Comparison of ENCODE assay signal across 12 mouse cellular contexts in genomic region chr9:77481380-77481779, GRCm38 (mm10).
A peak's percentile ranks its signal among the peaks of the same experiment; 100 is the strongest.
DNase-seq lines count a peak whose midpoint lies in the region; ATAC-seq and TF ChIP-seq lines count a peak whose summit lies in the region.
"Had no signal": no experiment of that assay in that cellular context is flagged by ENCODE, and none has a peak within 500 bp of the region (broad histone marks: within the 10 kb centered on the region; RNA-seq: fewer than 3 reads in every experiment).

No protein-coding gene starts in this region.

- no peak overlapping the region for H3K4me2 ChIP-seq in embryonic facial prominence, embryonic 11.5 days (ENCODE audit: low read depth, low read length)
- no peak overlapping the region for H3K4me2 ChIP-seq in hindbrain, embryonic 13.5 days
- H3K4me2 ChIP-seq in midbrain, postnatal 0 days (ENCODE audit: low read depth, low read length, poor library complexity, severe bottlenecking), result no peak overlapping the region

- no peaks in the 10 kb centered on the region for H3K36me3 ChIP-seq in embryonic facial prominence, embryonic 11.5 days (replicated peaks; ENCODE audit: control insufficient read depth, insufficient read depth, low read depth, low read length)
- no peaks in the 10 kb centered on the region for H3K36me3 ChIP-seq in embryonic facial prominence, embryonic 10.5 days (replicated peaks)
- no peaks in the 10 kb centered on the region for H3K36me3 ChIP-seq in ES-Bruce4 (ENCODE audit: control insufficient read depth, insufficient read depth, low read length, poor library complexity, severe bottlenecking)
- H3K36me3 ChIP-seq in hindbrain, embryonic 13.5 days, result no peaks in the 10 kb centered on the region
- no peaks in the 10 kb centered on the region for H3K36me3 ChIP-seq in midbrain, postnatal 0 days (ENCODE audit: insufficient read depth, low read length)

- H3K9me3 ChIP-seq in embryonic facial prominence, embryonic 11.5 days (replicated peaks; ENCODE audit: control insufficient read depth, low read length), result no peaks in the 10 kb centered on the region
- no peaks in the 10 kb centered on the region for H3K9me3 ChIP-seq in embryonic facial prominence, embryonic 10.5 days
- no peaks in the 10 kb centered on the region for H3K9me3 ChIP-seq in ES-Bruce4 (replicated peaks; ENCODE audit: control insufficient read depth, insufficient read depth, low read length, poor library complexity, severe bottlenecking)
- H3K9me3 ChIP-seq in hindbrain, embryonic 13.5 days, result no peaks in the 10 kb centered on the region
- H3K9me3 ChIP-seq in midbrain, postnatal 0 days (ENCODE audit: low read length), result no peaks in the 10 kb centered on the region

- TF ChIP-seq POLR2A in ES-Bruce4 (IDR thresholded peaks at IDR 0.05; ENCODE audit: insufficient read depth, low read length), result no peak
- no peak for TF ChIP-seq POLR2A in embryonic fibroblast, embryonic 13.5 days (IDR thresholded peaks at IDR 0.05; ENCODE audit: low read depth, low read length)

- no peak for TF ChIP-seq EP300 in ES-Bruce4 (IDR thresholded peaks at IDR 0.05; ENCODE audit: insufficient read depth, low read depth, low read length)

- no peak overlapping the region for H3K4me3 ChIP-seq in embryonic facial prominence, embryonic 11.5 days (ENCODE audit: low read depth, low read length)
- H3K4me3 ChIP-seq in embryonic facial prominence, embryonic 10.5 days, result no peak overlapping the region
- no peak overlapping the region for H3K4me3 ChIP-seq in ES-Bruce4 (ENCODE audit: low read depth, low read length)
- no peak overlapping the region for H3K4me3 ChIP-seq in embryonic fibroblast, embryonic 13.5 days (ENCODE audit: insufficient read depth, low read length)
- no peak overlapping the region for H3K4me3 ChIP-seq in hindbrain, embryonic 13.5 days
- H3K4me3 ChIP-seq in midbrain, postnatal 0 days (ENCODE audit: low read depth, low read length), result no peak overlapping the region

- H3K27ac ChIP-seq in embryonic facial prominence, embryonic 11.5 days (replicated peaks; ENCODE audit: low read depth, low read length), result peak overlapping the region; percentile 41; the same call in 1 of the 2 replicates
- H3K27ac ChIP-seq in embryonic facial prominence, embryonic 10.5 days (replicated peaks), result no peak overlapping the region; the same call in 1 of the 2 replicates
- peak overlapping the region; percentile 15 for H3K27ac ChIP-seq in ES-Bruce4 (ENCODE audit: insufficient read depth, low read length)
- peak overlapping the region; percentile 47 for H3K27ac ChIP-seq in embryonic fibroblast, embryonic 13.5 days (ENCODE audit: insufficient read depth, low read length)
- peak overlapping the region; percentile 36 for H3K27ac ChIP-seq in hindbrain, embryonic 13.5 days
- no peak overlapping the region; the same call in 1 of the 2 replicates for H3K27ac ChIP-seq in midbrain, postnatal 0 days (ENCODE audit: low read depth, low read length)

- no peak overlapping the region for H3K9ac ChIP-seq in embryonic facial prominence, embryonic 11.5 days (replicated peaks; ENCODE audit: low read length)
- H3K9ac ChIP-seq in ES-Bruce4 (ENCODE audit: low read depth, poor library complexity, severe bottlenecking), result no peak overlapping the region
- H3K9ac ChIP-seq in hindbrain, embryonic 13.5 days, result 0 out of 2 replicates have a peak overlapping the region, but pooled peaks have one; percentile 24
- no peak overlapping the region for H3K9ac ChIP-seq in midbrain, postnatal 0 days (replicated peaks; ENCODE audit: low read length, poor library complexity, severe bottlenecking)

- TF ChIP-seq CTCF in ES-Bruce4 (IDR thresholded peaks at IDR 0.05; ENCODE audit: low read depth, low read length), result no peak
- no peak for TF ChIP-seq CTCF in embryonic fibroblast, embryonic 13.5 days (IDR thresholded peaks at IDR 0.05; ENCODE audit: borderline replicate concordance, insufficient read depth, low read length)
- no peak for TF ChIP-seq CTCF in midbrain, postnatal 0 days (IDR thresholded peaks at IDR 0.05)

- H3K27me3 ChIP-seq in embryonic facial prominence, embryonic 11.5 days (ENCODE audit: control insufficient read depth, insufficient read depth, low read length), result no peaks in the 10 kb centered on the region
- H3K27me3 ChIP-seq in embryonic facial prominence, embryonic 10.5 days (replicated peaks; ENCODE audit: low read depth, poor library complexity, severe bottlenecking), result no peaks in the 10 kb centered on the region
- H3K27me3 ChIP-seq in ES-Bruce4 (ENCODE audit: control insufficient read depth, insufficient read depth, low read length, poor library complexity, severe bottlenecking), result no peaks in the 10 kb centered on the region
- no peaks in the 10 kb centered on the region for H3K27me3 ChIP-seq in hindbrain, embryonic 13.5 days
- no peaks in the 10 kb centered on the region for H3K27me3 ChIP-seq in midbrain, postnatal 0 days (ENCODE audit: insufficient read depth, low read length)
- H3K27me3 ChIP-seq: Patski had no signal

- no peak for ATAC-seq in embryonic facial prominence, embryonic 11.5 days (replicated peaks; ENCODE audit: insufficient number of reproducible peaks, low FRiP score, low TSS enrichment, low read depth)
- ATAC-seq in hindbrain, embryonic 13.5 days (ENCODE audit: low FRiP score), result no peak
- no peak for ATAC-seq in midbrain, postnatal 0 days (ENCODE audit: low FRiP score)
- ATAC-seq: Patski had no signal

- no peak for DNase-seq in embryonic facial prominence, embryonic 11.5 days (ENCODE audit: low spot score)
- DNase-seq in embryonic facial prominence, embryonic 10.5 days (ENCODE audit: low spot score), result no peak
- DNase-seq in midbrain, postnatal 0 days (ENCODE audit: low spot score), result no peak
- no peak for DNase-seq in urinary bladder, postnatal 4 days (ENCODE audit: low spot score in 2 of 2)
- no peak for DNase-seq in lung, postnatal 25 days (ENCODE audit: low spot score)
- DNase-seq: cerebellum, adult 11-12 months; kidney, adult 11 months; lung, postnatal 14 days had no signal

- H3K4me1 ChIP-seq in embryonic facial prominence, embryonic 11.5 days (ENCODE audit: control insufficient read depth, insufficient read depth, low read length), result no peaks in the 10 kb centered on the region; the same call in none of the 2 replicates
- peaks cover 65% of the 10 kb centered on the region for H3K4me1 ChIP-seq in embryonic facial prominence, embryonic 10.5 days
- H3K4me1 ChIP-seq in ES-Bruce4 (ENCODE audit: control insufficient read depth, insufficient read depth, low read length), result peaks cover 7% of the 10 kb centered on the region
- peaks cover 9% of the 10 kb centered on the region for H3K4me1 ChIP-seq in embryonic fibroblast, embryonic 13.5 days (ENCODE audit: control insufficient read depth, insufficient read depth, low read length)
- H3K4me1 ChIP-seq in hindbrain, embryonic 13.5 days (replicated peaks), result peaks cover 45% of the 10 kb centered on the region
- no peaks in the 10 kb centered on the region; the same call in 1 of the 2 replicates for H3K4me1 ChIP-seq in midbrain, postnatal 0 days (ENCODE audit: insufficient read depth, low read length)

- 54% methylated on average over 7 of the region's 7 CpGs for WGBS in embryonic facial prominence, embryonic 11.5 days
- 54% methylated on average over 7 of the region's 7 CpGs for WGBS in embryonic facial prominence, embryonic 10.5 days
- WGBS in hindbrain, embryonic 13.5 days, result 74% methylated on average over 7 of the region's 7 CpGs
- WGBS in midbrain, postnatal 0 days, result 67% methylated on average over 7 of the region's 7 CpGs

Comparison
In these comparisons a context has a peak if more than half of its experiments do, and no peak if none do; other contexts are left out.
1. H3K27ac ChIP-seq: peak in embryonic facial prominence, embryonic 11.5 days (single experiment), ES-Bruce4 (single experiment), embryonic fibroblast, embryonic 13.5 days (single experiment) and hindbrain, embryonic 13.5 days (single experiment); none in embryonic facial prominence, embryonic 10.5 days (single experiment) and midbrain, postnatal 0 days (single experiment).